Mouse (Mus musculus) adrenal gland, adult (tissue): ENCODE data around the gene Hck.

Experiments used
- DNase-seq, 2 experiments: peaks; one replicate each; pipeline ENCODE4 v3.0.0; 2022 to 2023; ENCODE audit warnings: low spot score in 1 of 2; ENCODE audit not compliant: inconsistent age in 2 of 2

Gene Hck

DNA sequence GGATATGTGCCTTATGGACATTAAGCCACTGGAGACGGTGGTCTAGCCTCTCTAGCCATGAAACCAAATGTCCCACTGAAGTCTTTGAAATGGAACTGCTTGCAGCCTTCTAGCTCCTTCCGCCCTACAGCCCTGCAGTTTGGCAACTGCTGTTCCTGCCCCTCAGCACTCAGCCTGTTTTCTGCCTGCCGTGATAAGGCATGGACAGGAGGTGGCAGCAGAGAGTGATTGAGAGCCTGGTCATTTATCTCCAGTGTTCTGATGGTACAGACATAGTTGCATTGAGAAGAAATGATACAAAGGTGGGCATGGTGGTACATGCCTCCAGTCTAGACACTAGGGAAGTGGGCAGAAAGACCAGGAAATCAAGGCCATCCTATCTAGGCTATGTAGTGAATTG is 39.4 kb downstream of the Hck start:
- peak; percentile 67 to 91 for DNase-seq

DNA sequence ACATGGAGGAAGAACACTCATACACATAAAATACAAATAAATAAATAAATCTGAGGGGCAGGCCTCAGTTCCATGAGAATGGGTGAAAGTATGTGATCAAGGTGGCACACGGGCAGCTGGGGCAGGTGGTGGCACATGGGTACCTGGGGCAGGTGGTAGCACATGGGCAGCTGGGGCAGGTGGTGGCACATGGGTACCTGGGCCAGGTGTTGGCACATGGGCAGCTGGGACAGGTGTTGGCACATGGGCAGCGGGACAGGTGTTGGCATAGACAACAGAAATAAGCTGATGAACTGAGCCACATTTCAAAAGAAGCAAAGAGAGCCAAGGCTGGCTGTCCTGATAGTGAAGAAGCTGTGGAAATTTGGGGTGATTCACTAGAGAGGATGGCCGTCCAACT is 41.5 kb downstream of the Hck start:
- DNase-seq: no peak

DNA sequence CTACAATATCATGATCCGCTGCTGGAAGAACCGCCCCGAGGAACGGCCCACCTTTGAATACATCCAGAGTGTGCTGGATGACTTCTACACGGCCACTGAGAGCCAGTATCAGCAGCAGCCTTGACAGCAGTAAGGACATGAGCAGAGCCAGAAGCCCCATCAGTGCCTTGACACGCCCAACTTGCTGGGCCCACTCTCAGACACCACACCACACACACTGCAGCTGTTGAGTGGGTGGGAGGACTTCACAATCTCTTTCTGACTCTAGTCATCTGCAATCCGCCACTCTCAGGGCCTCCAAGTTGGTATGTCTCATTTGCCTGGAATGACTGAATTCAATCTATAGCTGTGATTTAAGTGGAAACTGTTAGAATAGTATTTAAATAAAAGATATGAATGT is 42.8 kb downstream of the Hck start:
- DNase-seq: no peak

DNA sequence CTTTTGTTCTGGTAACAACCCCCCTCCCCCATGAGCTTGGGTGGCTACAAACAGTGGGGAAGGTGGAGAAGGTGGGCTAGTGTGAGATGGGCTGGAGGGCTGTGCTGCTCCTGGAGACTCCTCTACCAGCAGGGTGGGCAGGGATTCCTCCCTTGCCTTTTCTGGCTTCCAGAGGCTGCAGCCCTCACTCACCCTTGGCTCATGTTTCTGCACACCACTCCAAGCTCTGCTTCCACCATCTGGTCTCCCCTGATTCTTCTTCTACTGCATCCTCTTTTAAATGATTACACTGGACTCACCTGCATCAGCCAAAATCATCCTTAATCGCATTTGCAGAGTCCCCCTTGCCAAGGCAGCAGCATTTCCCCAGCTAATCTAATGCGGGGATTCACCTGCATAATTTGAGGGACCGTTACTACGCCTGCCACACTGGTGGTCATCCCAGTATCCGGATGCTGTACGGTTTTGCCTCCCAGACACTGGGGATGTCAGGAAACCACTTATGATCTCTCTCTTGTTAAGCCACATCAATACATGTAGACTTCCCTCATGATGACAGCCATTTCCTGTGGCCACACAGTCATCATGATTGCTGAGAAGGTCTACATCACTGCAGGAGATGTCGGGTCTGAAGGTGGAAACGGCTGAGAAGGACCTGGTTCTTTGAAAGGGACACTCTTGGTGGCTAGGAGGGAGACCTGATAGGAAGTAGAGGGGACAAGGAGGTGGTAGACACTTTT is 43.8 kb downstream of the Hck start:
- DNase-seq: no peak

DNA sequence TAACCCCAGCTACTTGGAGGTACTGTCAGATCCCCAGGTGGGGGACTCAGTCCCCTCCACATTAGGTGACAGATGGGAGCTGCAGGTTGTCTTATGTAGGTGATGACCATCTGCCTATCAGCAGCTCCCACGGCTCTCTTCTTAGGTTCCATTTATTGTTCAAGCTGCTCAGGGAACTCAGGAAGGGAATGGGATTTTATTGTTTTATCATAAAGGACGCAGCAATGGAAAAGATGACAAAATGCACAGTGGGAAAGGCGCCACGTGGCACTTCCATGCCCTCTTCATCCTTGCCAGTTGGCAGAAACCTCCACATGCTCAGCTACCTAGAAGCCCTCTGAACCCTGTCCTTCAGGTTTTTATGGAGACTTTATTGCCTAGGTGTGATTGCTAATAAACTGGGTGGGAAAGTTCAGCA is 44.8 kb downstream of the Hck start:
- DNase-seq: no peak

DNA sequence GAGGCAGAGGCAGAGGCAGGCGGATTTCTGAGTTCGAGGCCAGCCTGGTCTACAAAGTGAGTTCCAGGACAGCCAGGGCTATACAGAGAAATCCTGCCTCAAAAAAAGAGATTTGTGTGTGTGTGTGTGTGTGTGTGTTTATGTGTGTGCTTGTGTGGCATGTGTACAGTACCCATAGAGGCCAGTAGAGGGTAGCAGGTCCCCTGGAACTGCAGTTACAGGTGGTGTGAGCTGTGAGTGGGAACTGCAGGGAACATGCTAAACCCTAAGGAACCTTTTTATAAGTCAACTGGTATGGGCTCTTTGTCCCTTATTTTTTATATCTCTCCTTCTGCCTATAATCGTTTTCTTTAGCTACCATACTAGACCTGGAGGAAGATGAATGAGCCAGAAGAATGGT is 49.0 kb downstream of the Hck start:
- no peak for DNase-seq

DNA sequence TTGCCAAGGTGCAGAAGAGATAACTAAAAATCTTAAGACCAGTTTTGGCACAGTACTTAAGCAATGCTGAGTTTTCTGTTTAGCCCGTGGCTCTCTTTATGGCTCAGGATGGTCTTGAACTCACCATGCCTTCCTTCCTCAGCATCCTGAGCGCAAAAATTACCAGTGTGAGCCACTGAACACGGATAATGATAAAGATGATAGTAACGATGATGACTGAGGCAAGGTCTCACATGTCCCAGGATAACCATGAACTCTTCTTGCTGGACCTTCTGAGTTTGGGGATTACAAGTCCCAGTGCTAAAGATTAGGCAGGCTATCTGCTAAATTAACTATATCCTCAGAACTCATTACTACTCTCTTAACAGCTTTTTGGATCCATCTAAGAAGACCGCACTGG is 51.9 kb downstream of the Hck start:
- no peak for DNase-seq

DNA sequence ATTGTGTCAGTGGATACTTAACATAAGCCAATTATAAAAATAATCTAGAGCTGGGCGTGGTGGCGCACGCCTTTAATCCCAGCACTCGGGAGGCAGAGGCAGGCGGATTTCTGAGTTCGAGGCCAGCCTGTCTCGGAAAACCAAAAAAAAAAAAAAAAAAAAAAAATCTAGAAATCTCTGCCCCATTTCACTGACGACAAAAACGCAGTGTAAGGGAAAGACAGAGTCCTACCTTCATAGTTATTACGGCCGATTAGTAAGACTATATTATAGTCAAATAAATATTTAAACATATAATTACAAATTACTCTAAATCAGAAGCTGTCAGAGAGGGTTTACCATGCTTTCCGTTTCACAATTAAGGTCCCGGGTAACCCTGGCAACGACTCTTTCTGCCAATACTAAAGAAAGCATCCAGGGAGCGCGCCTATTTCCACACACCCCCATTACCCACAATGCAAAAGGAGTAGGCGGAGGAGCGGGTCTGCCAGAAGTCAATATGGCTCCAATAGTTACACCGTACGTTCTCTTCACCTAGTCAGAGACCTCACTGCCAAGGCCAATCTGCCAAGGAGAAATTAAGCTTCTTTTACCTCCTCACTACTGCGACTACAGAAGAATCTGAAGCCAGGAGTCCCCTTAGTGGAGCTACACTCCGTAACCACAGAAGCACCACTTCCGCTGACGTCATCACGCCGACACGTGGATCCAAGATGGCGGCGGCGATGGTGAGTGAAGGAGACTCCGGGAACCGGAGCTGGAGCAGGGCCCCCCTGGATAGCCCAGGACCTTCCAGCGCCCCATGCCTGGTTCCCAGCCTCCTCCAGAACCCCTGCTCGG is 52.8 kb downstream of the Hck start, which contains the start of gene Tm9sf4:
Tm9sf4 (plus strand) TSS at position 460 of the 840 bp plus-strand sequence.
- DNase-seq: peak; percentile 92 to 99

DNA sequence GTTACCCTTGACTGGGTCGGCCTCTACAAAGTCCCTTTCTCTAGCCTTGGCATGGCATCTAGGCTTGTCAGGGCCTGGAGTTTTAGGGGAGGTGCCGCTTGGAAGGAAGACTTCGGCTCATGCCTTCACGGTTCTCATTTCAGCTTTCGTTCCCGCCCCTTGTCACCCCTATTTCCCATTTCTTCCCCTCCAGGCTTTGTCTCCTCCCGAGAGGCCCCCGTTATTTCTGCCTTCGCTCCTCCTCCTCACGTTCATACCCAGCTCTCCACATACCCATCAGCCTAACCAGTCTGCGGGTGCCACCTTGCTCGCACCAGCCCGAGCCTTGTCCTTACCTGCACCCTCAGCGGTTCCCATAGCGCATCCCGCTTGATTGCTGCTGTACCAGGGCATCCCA is 53.4 kb downstream of the Hck start:
- DNase-seq: no peak

DNA sequence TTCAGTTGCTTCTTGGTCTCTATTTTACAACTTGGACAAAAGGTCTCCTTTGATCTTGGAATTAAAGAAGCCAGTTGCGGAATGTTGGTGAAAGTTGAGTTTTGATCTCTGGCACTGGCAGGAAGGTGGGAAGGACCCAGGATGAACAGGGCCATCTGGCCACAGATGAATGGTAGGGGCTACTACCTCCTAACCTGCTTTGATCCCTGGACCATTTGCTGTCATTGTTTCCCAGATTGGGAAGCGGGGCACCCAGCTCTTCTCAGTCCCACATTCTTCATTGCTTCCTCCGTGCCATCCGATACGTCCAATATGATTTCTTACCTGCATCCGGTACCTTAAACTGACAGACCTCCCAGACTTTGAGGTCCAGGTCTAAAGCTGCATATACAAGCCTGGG is 58.9 kb downstream of the Hck start:
- no peak for DNase-seq

DNA sequence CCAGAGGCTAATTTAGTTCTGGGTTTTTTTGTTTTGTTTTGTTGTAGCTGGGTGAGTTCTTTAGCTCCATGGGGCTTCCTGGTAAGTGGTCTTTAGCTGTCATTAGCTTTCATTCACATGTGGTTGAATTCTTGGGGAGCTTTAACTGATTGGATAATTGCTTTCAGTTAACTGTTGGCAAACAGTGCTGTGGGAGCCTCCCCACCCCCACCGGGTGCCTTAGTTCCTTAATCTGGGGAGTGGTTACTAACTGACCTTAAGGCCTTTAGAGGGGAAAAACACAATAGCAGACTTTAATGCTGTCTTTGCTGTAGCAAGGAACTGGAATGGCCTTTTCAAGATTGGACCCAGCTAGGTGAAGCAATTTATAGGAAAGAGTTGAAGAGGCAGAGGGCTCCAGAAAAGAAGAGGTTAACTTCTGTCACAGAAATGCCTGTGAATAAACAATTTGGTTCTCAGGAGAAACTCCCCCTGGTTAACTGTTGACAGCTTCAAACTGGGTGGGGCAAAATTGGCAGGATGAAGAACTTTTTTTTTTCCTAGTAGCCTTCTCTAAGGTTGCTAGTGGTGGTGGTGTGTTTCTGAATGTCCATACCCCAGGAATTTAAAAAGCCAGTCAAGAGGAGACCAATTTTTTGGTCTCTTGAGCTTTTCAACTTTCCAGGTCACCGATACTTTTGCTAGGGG is 60.0 kb downstream of the Hck start:
- DNase-seq: no peak

DNA sequence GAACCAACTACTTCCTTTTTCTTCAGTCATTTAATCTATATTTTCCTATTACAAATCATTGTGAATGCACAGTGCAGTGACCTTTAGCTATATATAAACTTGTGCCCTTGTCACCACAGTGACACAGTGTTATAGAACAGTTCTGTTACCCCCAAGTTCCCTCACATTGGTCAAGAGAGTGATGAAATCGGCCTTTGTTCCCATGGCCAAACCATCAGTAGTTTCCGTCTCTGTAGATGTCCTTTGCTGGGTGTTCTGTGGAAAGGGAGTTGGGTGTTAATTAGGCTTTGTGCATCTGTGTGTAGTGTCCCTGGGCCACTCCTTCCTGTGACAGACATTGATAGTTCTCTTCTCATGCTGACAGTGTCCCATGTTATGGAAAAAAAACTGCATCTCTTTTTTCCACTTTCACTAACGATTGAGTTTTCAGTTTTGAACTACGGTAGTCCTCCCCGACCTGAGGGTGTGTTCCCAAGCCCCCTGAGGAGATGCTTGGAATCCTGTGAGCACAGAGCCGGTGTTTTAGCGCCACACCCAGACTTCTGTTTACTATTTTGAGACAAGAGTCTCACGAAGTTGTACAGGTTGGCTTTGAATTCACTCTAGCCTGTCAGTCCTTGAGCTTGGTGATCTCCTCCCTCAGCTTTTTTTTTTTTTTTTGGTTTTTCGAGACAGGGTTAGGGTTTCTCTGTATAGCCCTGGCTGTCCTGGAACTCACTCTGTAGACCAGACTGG is 62.4 kb downstream of the Hck start:
- DNase-seq: no peak

DNA sequence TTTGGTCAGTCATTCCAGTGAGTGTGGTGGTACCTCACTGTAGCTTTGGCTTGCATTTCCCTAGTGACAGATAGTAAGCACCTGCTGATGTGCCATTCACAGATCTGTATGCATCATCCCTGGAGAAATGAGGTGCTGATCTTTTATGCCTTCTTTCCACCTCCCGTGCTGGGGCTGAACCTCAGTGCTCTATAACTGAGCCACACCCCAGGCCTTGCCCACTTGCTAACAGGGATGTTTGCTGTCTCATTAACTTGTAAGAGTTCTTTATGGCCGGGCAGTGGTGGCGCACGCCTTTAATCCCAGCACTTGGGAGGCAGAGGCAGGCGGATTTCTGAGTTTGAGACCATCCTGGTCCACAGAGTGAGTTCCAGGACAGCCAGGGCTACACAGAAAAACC is 63.7 kb downstream of the Hck start:
- DNase-seq: no peak

DNA sequence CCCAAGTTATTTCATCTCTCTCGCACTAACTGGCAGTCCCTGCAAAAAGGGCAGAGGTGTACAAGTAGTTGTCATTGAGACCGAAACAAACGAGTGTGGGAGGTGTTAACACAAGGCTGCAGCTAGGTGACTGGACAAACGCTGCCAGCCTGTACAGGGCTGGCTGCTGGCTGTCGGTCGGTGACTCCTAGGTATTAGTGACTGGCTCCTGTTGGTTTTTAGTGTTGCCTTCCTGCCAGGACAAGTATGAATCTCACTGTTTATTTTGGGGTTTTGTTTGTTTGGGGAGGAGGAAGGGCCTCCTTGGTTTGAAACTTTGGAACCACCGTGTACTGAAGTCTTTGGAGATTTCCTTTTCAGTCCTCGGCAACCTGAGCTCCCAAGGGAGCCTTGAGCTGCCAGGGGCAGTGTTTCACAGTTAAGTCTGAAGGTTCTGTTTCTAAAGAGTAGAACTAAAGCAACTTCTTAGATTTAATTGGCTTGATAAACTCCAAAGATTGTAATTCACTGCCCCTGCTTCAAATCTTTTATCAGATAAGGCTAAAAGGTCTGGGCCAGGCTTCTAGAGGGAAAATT is 67.8 kb downstream of the Hck start:
- peak in 1 of 2 experiments; percentile 54 for DNase-seq

DNA sequence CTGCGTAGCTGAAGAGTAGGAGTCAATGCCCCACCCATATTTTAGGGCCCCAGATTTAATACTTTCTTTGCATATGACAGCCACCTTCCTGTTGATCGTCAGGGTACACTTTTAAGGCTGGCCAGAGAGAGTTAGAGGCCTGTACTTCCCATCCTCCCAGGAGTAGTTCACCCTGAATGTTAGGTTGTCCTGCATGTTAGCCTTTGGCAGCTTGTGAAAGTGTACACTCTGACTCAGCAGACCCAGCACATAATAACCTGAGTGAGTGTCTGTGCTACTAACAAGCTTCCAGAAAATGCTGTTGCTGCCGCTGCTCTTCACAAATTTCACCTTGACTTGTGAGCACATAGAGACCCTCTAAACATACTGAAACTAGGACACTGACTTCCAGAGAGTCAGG is 68.9 kb downstream of the Hck start:
- DNase-seq: no peak

DNA sequence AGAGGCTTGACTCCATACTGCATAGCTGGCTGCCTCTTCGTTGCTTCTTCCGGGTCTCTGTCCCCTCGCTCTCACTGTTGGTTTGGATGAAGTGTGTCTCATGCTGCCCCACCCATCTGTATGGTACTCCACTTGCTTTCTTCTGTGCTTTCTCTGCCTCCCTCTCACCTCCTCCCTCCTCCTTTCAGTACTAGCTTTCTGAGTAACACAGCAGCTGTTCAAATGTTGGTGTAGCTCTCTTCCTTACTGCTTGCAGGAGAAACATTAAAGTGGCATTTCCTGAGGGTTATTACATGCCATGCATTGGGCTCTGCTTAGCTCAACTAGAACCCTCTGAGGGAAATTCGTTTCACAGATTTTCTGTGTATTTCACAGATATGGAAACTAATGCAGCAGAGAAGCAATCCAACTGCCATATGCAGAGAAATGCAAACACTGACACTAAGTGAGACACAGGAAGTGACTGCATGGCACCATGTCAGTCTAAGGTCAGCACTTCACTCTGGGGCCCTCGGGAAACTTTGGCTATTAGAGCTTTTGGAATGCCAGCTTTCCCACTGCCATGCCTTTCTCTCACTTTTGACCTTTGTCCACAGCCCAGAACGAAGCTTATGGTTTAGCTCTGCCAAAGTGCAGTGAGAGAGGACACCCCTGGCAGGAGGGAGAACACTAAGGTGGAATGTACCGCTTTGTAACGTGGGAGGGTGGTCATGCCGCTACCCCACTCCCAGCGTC is 71.0 kb downstream of the Hck start:
- DNase-seq: no peak

DNA sequence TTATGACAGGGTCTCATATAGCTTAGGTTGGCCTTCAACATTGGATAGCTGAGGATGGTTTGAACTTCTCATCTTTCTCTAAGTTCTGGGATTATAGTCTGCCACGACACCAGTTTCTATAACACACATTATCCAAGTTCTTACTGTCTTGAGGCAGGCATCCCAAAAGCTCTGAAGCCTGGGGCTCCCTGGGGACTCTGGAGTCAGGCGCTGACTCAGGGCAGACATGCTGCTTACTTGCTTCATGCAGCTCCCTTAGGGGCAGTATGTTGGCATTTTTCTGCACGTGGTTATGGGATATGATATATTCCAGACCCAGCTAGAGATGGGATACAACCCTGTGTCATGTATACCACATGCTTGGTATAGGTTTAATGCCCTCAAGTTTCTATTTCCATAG is 71.7 kb downstream of the Hck start:
- no peak for DNase-seq

DNA sequence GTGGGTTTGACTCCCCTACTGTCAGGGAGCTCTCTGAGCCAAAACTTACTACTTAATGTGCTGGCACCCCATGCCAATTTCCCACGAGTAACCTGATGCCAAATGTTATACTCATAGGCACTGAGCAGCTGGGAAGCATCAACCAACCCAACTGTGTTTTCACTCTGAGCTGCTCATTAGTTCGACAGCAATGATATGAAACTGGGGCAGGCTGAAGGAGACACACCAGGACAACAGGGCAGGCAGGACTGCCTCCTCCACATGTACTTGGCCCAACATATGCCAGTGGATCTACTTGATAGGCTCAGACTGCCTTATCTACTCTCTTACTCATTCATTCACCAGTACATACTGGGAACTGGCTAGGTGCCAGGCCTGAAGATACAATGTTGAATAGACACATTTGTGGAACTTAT is 77.9 kb downstream of the Hck start:
- peak; percentile 54 to 57 for DNase-seq

DNA sequence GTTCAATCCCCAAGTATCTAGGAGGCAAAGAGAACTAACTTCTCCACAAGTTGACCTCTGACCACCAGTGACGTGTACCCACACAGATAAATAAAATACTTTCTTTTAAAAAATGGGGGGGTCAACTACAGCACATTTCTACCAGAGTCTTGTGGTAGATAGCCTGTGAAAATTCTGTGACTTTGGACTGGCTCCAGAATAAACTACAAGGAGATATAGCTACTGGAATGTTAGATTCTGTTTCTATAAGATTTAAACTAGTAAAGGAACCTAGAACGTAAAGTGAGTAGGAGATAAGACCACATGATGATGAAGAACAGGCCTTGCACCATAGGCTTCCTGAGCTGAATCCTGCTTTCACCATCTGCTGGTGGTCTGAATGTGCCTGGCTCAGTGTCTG is 79.6 kb downstream of the Hck start:
- DNase-seq: no peak

DNA sequence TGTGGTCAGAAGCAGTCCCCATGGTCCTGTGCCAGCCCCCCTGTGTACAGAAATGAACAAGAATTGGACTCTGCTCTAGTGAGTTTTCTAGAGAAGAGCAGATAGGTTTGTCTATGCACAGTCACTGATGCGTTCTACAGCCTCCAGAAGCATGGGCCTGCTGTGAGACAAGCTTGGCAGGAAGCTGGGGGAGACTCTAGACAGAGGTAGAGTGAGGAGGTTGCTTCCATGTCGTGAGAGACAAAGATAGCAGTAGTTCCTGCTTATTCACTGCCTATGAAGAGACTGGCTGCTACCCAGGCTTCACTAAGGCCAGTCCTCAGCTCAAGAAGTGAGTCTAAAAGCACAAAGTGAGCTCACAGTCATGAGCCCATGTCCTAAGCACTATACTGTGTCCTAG is 83.0 kb downstream of the Hck start:
- DNase-seq: no peak
